ENCODE assay signal across 7 mouse cellular contexts in genomic region chr12:101975601-101976571, GRCm38 (mm10). TPM values are rescaled to one million over a fixed set of nuclear protein-coding genes. Genes with fewer than 3 reads are reported as not detected.
DNase-seq lines count a peak whose midpoint lies in the region; ATAC-seq and TF ChIP-seq lines count a peak whose summit lies in the region.

Cpsf2 (plus strand) TSS chr12:101975988.

- H3K4me3 ChIP-seq in embryonic facial prominence, embryonic 11.5 days (ENCODE audit: low read depth, low read length) = peak within 1 kb of the TSS; percentile 86
- H3K4me3 ChIP-seq in kidney, adult 2 months (ENCODE audit: insufficient read depth, low read depth, low read length) = peak within 1 kb of the TSS; percentile 98
- H3K4me3 ChIP-seq in limb, embryonic 12.5 days (replicated peaks) = peak within 1 kb of the TSS; percentile 89
- peak within 1 kb of the TSS; percentile 92 for H3K4me3 ChIP-seq in midbrain, embryonic 15.5 days
- H3K4me3 ChIP-seq in spleen, adult 2 months (ENCODE audit: extremely low read depth, insufficient read depth, insufficient read length) = peak within 1 kb of the TSS; percentile 92

- TF ChIP-seq CTCF in kidney, adult 2 months (conservative IDR thresholded peaks at IDR 0.05; ENCODE audit: insufficient read depth, insufficient read length, low read depth, low read length) = no peak
- no peak for TF ChIP-seq CTCF in spleen, adult 2 months (IDR thresholded peaks at IDR 0.05; ENCODE audit: extremely low read depth, insufficient read depth, insufficient read length, insufficient replicate concordance)

- ATAC-seq in embryonic facial prominence, embryonic 11.5 days (replicated peaks; ENCODE audit: insufficient number of reproducible peaks, low FRiP score, low TSS enrichment, low read depth) = peak; percentile 95
- peak; percentile 98 for ATAC-seq in limb, embryonic 12.5 days (ENCODE audit: insufficient number of reproducible peaks, insufficient read depth, low FRiP score, low TSS enrichment, low read depth)
- peak; percentile 98 for ATAC-seq in midbrain, embryonic 15.5 days (replicated peaks)

- DNase-seq in adrenal gland, postnatal 14 days = peak; percentile 90
- DNase-seq in embryonic facial prominence, embryonic 11.5 days (ENCODE audit: low spot score) = peak; percentile 79
- peak; percentile 88 to 91 for DNase-seq in heart, adult 18-20 months
- DNase-seq in kidney, adult 2 months = peak; percentile 89
- DNase-seq in spleen, adult 2 months (ENCODE audit: low read depth in 1 of 2, low spot score in 2 of 2) = peak; percentile 69 to 72

- H3K27ac ChIP-seq in embryonic facial prominence, embryonic 11.5 days (replicated peaks; ENCODE audit: low read depth, low read length) = peak within 1 kb of the TSS; percentile 75
- peak within 1 kb of the TSS; percentile 100 for H3K27ac ChIP-seq in kidney, adult 2 months (ENCODE audit: insufficient read depth, low read depth, low read length)
- H3K27ac ChIP-seq in limb, embryonic 12.5 days = peak within 1 kb of the TSS; percentile 94
- H3K27ac ChIP-seq in midbrain, embryonic 15.5 days = peak within 1 kb of the TSS; percentile 94
- H3K27ac ChIP-seq in spleen, adult 2 months (ENCODE audit: insufficient read depth, low read length) = peak within 1 kb of the TSS; percentile 98

- H3K9me3 ChIP-seq in embryonic facial prominence, embryonic 11.5 days (replicated peaks; ENCODE audit: control insufficient read depth, low read length) = no peaks in the 10 kb centered on the region
- H3K9me3 ChIP-seq in limb, embryonic 12.5 days = no peaks in the 10 kb centered on the region
- no peaks in the 10 kb centered on the region for H3K9me3 ChIP-seq in midbrain, embryonic 15.5 days

- H3K4me1 ChIP-seq in embryonic facial prominence, embryonic 11.5 days (ENCODE audit: control insufficient read depth, insufficient read depth, low read length) = no peaks in the 10 kb centered on the region
- H3K4me1 ChIP-seq in kidney, adult 2 months (ENCODE audit: control insufficient read depth, insufficient read depth, low read length) = peaks cover 11% of the 10 kb centered on the region
- H3K4me1 ChIP-seq in limb, embryonic 12.5 days (replicated peaks) = peaks cover 16% of the 10 kb centered on the region
- peaks cover 28% of the 10 kb centered on the region for H3K4me1 ChIP-seq in midbrain, embryonic 15.5 days
- H3K4me1 ChIP-seq in spleen, adult 2 months (ENCODE audit: control insufficient read depth, insufficient read depth, insufficient read length) = peaks cover 9% of the 10 kb centered on the region

- H3K9ac ChIP-seq in embryonic facial prominence, embryonic 11.5 days (replicated peaks; ENCODE audit: low read length) = peak within 1 kb of the TSS; percentile 92
- peak within 1 kb of the TSS; percentile 92 for H3K9ac ChIP-seq in limb, embryonic 12.5 days (replicated peaks)
- H3K9ac ChIP-seq in midbrain, embryonic 15.5 days = peak within 1 kb of the TSS; percentile 84

- H3K4me2 ChIP-seq in embryonic facial prominence, embryonic 11.5 days (ENCODE audit: low read depth, low read length) = peak within 1 kb of the TSS; percentile 49
- H3K4me2 ChIP-seq in limb, embryonic 12.5 days = peak within 1 kb of the TSS; percentile 72
- peak within 1 kb of the TSS; percentile 85 for H3K4me2 ChIP-seq in midbrain, embryonic 15.5 days

- no peaks in the 10 kb centered on the region for H3K27me3 ChIP-seq in embryonic facial prominence, embryonic 11.5 days (ENCODE audit: control insufficient read depth, insufficient read depth, low read length)
- no peaks in the 10 kb centered on the region for H3K27me3 ChIP-seq in kidney, adult 2 months (replicated peaks; ENCODE audit: control insufficient read depth, insufficient read depth, low read length)
- no peaks in the 10 kb centered on the region for H3K27me3 ChIP-seq in limb, embryonic 12.5 days
- no peaks in the 10 kb centered on the region for H3K27me3 ChIP-seq in midbrain, embryonic 15.5 days (replicated peaks)
- no peaks in the 10 kb centered on the region for H3K27me3 ChIP-seq in spleen, adult 2 months (ENCODE audit: control insufficient read depth, insufficient read depth, low read length)

- under 1% methylated on average over 77 of the region's 77 CpGs for WGBS in embryonic facial prominence, embryonic 11.5 days
- WGBS in kidney, adult 2 months = under 1% methylated on average over 77 of the region's 77 CpGs
- WGBS in limb, embryonic 12.5 days = under 1% methylated on average over 76 of the region's 77 CpGs
- under 1% methylated on average over 76 of the region's 77 CpGs for WGBS in midbrain, embryonic 15.5 days
- under 1% methylated on average over 75 of the region's 77 CpGs for WGBS in spleen, adult 2 months

- no peak for TF ChIP-seq POLR2A in kidney, adult 2 months (IDR thresholded peaks at IDR 0.05; ENCODE audit: low read depth, low read length)
- TF ChIP-seq POLR2A in spleen, adult 2 months (IDR thresholded peaks at IDR 0.05; ENCODE audit: low read depth, low read length) = peak; percentile 70

- H3K36me3 ChIP-seq in embryonic facial prominence, embryonic 11.5 days (replicated peaks; ENCODE audit: control insufficient read depth, insufficient read depth, low read depth, low read length) = no peaks in the 10 kb centered on the region; the same call in 1 of the 2 replicates
- H3K36me3 ChIP-seq in kidney, adult 2 months (ENCODE audit: control insufficient read depth, insufficient read depth, low read length) = no peaks in the 10 kb centered on the region
- peaks cover 4% of the 10 kb centered on the region; the same call in 1 of the 2 replicates for H3K36me3 ChIP-seq in limb, embryonic 12.5 days
- H3K36me3 ChIP-seq in midbrain, embryonic 15.5 days (replicated peaks) = no peaks in the 10 kb centered on the region
- no peaks in the 10 kb centered on the region for H3K36me3 ChIP-seq in spleen, adult 2 months (ENCODE audit: control insufficient read depth, insufficient read depth, low read length)

RNA-seq across cellular contexts. Expression of gene Cpsf2, which starts in this region (rescaled TPM):
- total RNA-seq in adrenal gland, postnatal 14 days (2021) = 30.5 and 31.8 TPM in 2 replicates
- 42.5 and 46.5 TPM in 2 replicates for polyA plus RNA-seq in embryonic facial prominence, embryonic 11.5 days (2014; fragmentation: Nextera tagmentation; extraction: Ambion mirVana)
- total RNA-seq in heart, adult 18-20 months (2021) = 10 to 100 TPM; 12.5 to 12.7 TPM
- polyA plus RNA-seq in kidney, adult 2 months (2012; rRNA removed) = 3.6 and 5.1 TPM in 2 replicates
- polyA plus RNA-seq in limb, embryonic 12.5 days (2016; fragmentation: Nextera tagmentation; extraction: Ambion mirVana) = 32.3 and 34.4 TPM in 2 replicates
- 28.5 and 28.8 TPM in 2 replicates for polyA plus RNA-seq in midbrain, embryonic 15.5 days (2015; fragmentation: Nextera tagmentation; extraction: Ambion mirVana)
- polyA plus RNA-seq in spleen, adult 2 months (2012; rRNA removed) = 3.2 and 3.6 TPM in 2 replicates

Comparison
In these comparisons a context has a peak if more than half of its experiments do, and no peak if none do; other contexts are left out.
1. Peak in every context shown above with its lines: DNase-seq, ATAC-seq, H3K4me3 ChIP-seq and H3K27ac ChIP-seq.